Mouse (Mus musculus): ENCODE measurements around the gene BC024978.

DNA sequence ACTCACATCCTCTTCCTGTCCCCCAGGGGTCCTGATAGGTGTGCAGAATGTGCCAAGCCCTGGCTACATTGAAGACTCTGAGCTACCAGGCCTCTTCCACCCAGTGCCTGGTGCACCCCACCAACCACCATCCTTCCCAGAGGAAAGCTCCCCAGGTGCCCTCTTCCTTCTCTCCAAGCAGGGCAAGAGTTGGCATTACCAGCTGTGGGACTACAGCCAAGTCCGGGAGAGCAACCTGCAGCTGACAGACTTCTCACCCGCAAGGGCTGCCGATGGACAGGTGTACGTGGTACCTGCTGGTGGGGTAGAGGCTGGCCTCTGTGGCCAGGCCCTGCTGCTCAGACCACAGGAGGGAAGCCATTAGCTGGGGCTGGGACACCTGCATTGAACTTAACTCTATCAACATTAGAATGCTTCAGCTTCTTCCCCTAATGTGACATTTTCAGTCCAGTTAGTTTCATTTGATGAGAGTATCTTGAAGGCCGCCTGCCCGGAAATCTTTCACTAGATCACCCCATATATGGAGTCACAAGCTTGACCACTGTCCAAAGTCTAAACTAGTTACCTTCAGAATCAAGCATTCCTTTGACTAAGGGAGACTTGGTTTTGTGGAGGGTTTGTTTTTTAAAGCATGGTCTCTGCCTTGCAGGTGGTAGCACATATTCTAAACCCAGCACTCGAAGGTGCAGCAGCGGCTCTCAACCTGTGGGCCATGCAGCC lies 8.3 kb downstream of the BC024978 start:
- TF ChIP-seq GATA1 (IDR thresholded peaks at IDR 0.05; ENCODE audit: low read length) (no peak), TAL1 (IDR thresholded peaks at IDR 0.05; ENCODE audit: low read length) (no peak)

All from erythroblast, embryonic 14.5 days (primary cell).